Mouse (Mus musculus) E14TG2a.4 (cell line): ENCODE data around the gene Glb1.
A peak's percentile ranks its signal among the peaks of the same experiment; 100 is the strongest.

Experiments used
- H3K27me3 ChIP-seq: 2 replicates; pipeline ENCODE4 v1.6.1; 2014; ENCODE audit warnings: low read length, control low read depth; ENCODE audit not compliant: insufficient read depth
- H3K36me3 ChIP-seq: 2 replicates; pipeline ENCODE4 v1.6.1; 2014; ENCODE audit warnings: low read length, control low read depth; ENCODE audit not compliant: insufficient read depth
- H3K4me1 ChIP-seq: replicated peaks from 2 replicates; pipeline ENCODE4 v1.6.1; 2014; ENCODE audit warnings: low read depth, low read length, control low read depth
- H3K4me3 ChIP-seq: replicated peaks from 2 replicates; pipeline ENCODE4 v1.5.1; 2014; ENCODE audit warnings: mild to moderate bottlenecking, low read length
- H3K9me3 ChIP-seq: 2 replicates; pipeline ENCODE4 v1.6.1; 2014; ENCODE audit warnings: low read length, control low read depth
- CTCF ChIP-seq: conservative IDR thresholded peaks from 2 replicates; pipeline ENCODE4 v1.5.1; 2014; ENCODE audit warnings: low read length
- NANOG ChIP-seq: IDR thresholded peaks from 2 replicates; pipeline ENCODE4 v1.6.1; 2014; ENCODE audit warnings: borderline replicate concordance, low read length, mixed read lengths
- POU5F1 ChIP-seq: IDR thresholded peaks from 2 replicates; pipeline ENCODE4 v1.6.1; 2014; ENCODE audit warnings: low read length, borderline replicate concordance

Gene Glb1

DNA sequence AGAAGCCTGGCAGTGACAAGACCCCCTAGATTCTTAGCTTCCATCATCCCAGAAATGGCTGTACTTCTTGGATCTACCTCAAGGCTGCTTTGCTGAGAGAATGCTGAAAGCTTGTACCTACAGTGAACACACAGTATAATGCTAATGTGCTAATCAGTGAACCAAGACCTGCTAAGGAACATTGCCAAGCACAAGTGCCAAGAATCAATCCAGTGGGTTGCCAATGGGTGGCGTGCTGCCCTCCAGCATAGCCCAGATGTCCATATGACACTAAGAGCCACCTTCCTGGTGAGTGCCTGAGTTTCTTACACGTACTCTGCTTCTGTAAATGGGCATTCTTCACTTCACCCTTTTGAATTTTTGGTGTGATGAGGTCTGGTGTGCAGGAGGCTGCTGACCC, 6.8 kb downstream of the Glb1 start:
- no peaks in the 10 kb centered on the region for H3K27me3 ChIP-seq
- peaks cover 24% of the 10 kb centered on the region; the same call in 1 of the 2 replicates for H3K4me1 ChIP-seq
- H3K4me3 ChIP-seq, result no peak overlapping the region; the same call in 1 of the 2 replicates
- peaks cover 94% of the 10 kb centered on the region for H3K36me3 ChIP-seq
- TF ChIP-seq CTCF, result no peak
- TF ChIP-seq NANOG, result no peak
- TF ChIP-seq POU5F1, result no peak
- peaks cover 98% of the 10 kb centered on the region for H3K9me3 ChIP-seq

GRCm38 (mm10) chr9:114410313-114410862, 9.5 kb downstream of the Glb1 start:
- H3K4me1 ChIP-seq, result peaks cover 10% of the 10 kb centered on the region; the same call in 1 of the 2 replicates
- no peak for TF ChIP-seq CTCF
- H3K27me3 ChIP-seq, result no peaks in the 10 kb centered on the region
- no peak overlapping the region for H3K4me3 ChIP-seq
- peaks cover 99% of the 10 kb centered on the region for H3K36me3 ChIP-seq
- H3K9me3 ChIP-seq, result peaks cover 100% of the 10 kb centered on the region

DNA sequence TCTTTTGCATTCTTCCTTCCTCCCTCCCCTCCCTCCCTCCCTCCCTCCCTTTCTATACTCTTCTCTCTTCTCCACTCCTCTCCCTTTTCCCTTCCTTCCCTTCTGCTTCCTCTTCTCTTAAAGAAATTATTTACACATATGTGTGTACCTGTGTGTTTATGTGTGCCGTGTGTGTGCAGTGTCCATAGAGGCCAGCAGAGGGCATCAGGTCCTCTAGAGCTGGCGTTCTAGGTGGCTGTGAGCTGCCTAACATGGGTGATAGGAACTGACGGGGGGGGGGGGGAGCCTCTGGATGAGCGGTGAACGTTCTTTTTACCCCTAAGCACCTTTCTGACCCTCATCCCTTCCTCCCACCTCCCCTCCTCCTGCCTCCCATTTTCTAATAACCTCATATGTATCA, 10.4 kb downstream of the Glb1 start:
- peaks cover 100% of the 10 kb centered on the region for H3K9me3 ChIP-seq
- H3K36me3 ChIP-seq, result peaks cover 98% of the 10 kb centered on the region
- peaks cover 1% of the 10 kb centered on the region; the same call in 1 of the 2 replicates for H3K4me1 ChIP-seq
- TF ChIP-seq NANOG (no peak), CTCF (no peak; the same call in 1 of the 2 replicates), POU5F1 (no peak)
- H3K4me3 ChIP-seq, result peak overlapping the region; percentile 13; the same call in 1 of the 2 replicates
- no peaks in the 10 kb centered on the region for H3K27me3 ChIP-seq

GRCm38 (mm10) chr9:114412406-114412805, 11.5 kb downstream of the Glb1 start:
- Histone ChIP-seq H3K9me3 (peaks cover 100% of the 10 kb centered on the region), H3K27me3 (no peaks in the 10 kb centered on the region), H3K36me3 (peaks cover 98% of the 10 kb centered on the region), H3K4me1 (no peaks in the 10 kb centered on the region), H3K4me3 (peak overlapping the region; percentile 13; the same call in 1 of the 2 replicates)
- TF ChIP-seq CTCF (no peak), POU5F1 (no peak), NANOG (no peak)

DNA sequence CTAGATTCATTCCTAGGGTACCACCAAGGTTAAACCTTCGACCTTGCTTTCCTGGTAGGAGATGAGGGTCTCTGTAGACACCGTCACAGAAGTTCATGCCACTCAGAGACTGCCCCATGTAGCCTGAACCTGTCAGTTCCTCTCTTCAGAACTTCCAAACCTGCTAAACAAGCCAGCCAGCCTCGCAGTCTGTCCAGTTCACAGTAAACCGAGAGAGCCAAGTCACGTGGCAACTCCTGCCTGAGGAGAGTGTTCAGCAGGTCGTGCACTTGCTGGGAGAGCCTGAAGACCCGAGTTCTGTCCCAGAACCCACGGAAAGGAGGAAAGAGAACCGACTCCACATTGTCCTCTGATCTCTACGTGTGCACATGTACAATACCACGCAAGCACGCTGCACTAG, 13.0 kb downstream of the Glb1 start:
- 0 out of 2 replicates have a peak overlapping the region, but pooled peaks have one; percentile 8 for H3K4me3 ChIP-seq
- H3K9me3 ChIP-seq, result peaks cover 100% of the 10 kb centered on the region
- H3K27me3 ChIP-seq, result no peaks in the 10 kb centered on the region
- H3K36me3 ChIP-seq, result peaks cover 91% of the 10 kb centered on the region
- TF ChIP-seq CTCF (no peak), NANOG (no peak), POU5F1 (no peak)
- H3K4me1 ChIP-seq, result no peaks in the 10 kb centered on the region

DNA sequence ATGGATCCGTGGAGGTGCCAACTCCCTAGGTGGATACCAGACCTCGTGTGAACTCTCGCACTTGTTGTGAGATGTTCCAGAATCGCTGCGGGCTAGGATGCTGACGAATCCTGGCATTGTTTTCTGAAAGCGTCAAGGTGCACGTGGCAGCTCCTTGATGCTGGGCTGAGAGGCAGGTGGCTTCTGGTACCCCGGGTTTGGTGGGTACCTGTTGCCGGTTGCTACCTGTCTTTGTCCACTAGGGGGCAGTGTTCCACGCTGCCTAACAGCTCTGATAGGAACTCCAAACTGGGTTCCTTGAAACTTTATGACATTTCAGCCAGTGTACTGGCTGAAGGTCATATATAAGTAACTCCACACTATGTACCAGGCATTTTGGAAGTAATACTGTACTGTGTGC, 14.8 kb downstream of the Glb1 start:
- Histone ChIP-seq H3K27me3 (no peaks in the 10 kb centered on the region), H3K9me3 (peaks cover 100% of the 10 kb centered on the region), H3K4me3 (peak overlapping the region; percentile 8; the same call in 1 of the 2 replicates), H3K4me1 (no peaks in the 10 kb centered on the region), H3K36me3 (peaks cover 90% of the 10 kb centered on the region)
- TF ChIP-seq POU5F1 (no peak), CTCF (peak; percentile 35)

- Histone ChIP-seq H3K27me3 (no peaks in the 10 kb centered on the region), H3K36me3 (peaks cover 90% of the 10 kb centered on the region), H3K9me3 (peaks cover 97% of the 10 kb centered on the region), H3K4me1 (no peaks in the 10 kb centered on the region), H3K4me3 (peak overlapping the region; percentile 20; the same call in 1 of the 2 replicates)
- TF ChIP-seq NANOG, result no peak
- no peak for TF ChIP-seq POU5F1
- no peak for TF ChIP-seq CTCF
Observed at GRCm38 (mm10) chr9:114416646-114417517, 16.0 kb downstream of the Glb1 start.

- TF ChIP-seq POU5F1, result no peak
- peak; percentile 24 for TF ChIP-seq CTCF
- no peak overlapping the region for H3K4me3 ChIP-seq
- peaks cover 84% of the 10 kb centered on the region for H3K9me3 ChIP-seq
- H3K4me1 ChIP-seq, result no peaks in the 10 kb centered on the region
- no peaks in the 10 kb centered on the region for H3K27me3 ChIP-seq
- H3K36me3 ChIP-seq, result peaks cover 86% of the 10 kb centered on the region
Observed at GRCm38 (mm10) chr9:114418187-114418586, 17.3 kb downstream of the Glb1 start.
